Mouse (Mus musculus): ENCODE data around the gene Lrrc4. TPM values are rescaled to one million over a fixed set of nuclear protein-coding genes. Genes with fewer than 3 reads are reported as not detected.
A peak's percentile ranks its signal among the peaks of the same experiment; 100 is the strongest.

Gene Lrrc4
- total RNA-seq, 2 experiments from 2014 or later = 97.7 to 101 TPM

DNA sequence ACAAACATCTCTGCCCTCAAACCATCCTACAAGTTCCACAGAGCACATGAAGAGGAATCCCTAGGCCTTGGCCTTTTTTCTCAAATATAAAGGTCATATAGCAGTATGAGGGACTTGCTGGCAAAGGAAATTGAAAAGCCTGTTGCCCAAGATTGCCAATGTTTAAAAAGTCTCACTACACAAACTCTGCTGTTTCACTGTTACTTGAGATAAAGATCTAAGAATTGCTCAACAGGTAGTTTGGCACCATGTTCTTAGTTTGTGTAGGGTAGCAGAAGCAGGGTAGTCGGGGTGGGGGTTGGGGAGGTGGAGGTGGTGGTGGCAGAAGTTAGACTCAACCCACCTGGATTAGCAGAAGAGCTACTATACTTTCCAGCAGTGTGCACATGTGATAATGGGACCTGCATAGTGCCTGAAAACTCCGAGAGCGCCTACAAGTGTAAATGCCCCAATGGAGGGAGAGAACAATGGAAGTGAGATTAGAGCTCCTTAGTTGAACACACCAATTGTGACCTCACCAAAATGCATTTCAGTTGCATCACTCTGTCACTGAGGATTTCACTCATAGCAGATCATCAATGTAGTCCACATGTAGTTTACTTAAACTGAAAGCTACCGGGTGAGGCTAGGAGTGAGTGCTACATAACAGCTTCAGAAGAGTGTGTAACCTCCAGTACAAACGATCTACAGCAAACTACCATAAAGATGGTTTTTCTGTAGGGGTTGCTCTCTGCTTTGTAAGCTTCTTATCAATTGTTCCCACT is 97.5 kb downstream of the Lrrc4 start:
- no peak for DNase-seq (ENCODE audit: low spot score in 2 of 2)

DNA sequence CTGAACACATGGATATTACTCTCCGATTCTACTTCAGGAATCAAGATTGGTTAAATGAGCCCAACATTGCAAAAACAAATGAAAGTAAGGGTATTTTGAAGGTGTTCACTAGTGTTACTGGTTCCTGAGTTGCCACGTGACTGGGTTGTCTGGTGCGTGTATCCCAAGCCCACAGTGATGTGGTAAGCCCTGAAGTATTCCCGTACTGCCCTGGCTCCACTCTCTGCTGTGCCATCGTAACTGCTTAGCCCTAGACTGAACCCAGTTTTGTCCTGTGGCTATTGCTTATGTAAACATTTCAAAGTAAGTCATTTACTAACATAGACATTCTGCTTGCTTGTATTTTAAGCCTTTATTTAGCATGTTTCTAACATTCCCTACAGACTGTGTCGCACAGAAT is 100.3 kb downstream of the Lrrc4 start:
- no peak for DNase-seq (ENCODE audit: low spot score in 2 of 2)

DNA sequence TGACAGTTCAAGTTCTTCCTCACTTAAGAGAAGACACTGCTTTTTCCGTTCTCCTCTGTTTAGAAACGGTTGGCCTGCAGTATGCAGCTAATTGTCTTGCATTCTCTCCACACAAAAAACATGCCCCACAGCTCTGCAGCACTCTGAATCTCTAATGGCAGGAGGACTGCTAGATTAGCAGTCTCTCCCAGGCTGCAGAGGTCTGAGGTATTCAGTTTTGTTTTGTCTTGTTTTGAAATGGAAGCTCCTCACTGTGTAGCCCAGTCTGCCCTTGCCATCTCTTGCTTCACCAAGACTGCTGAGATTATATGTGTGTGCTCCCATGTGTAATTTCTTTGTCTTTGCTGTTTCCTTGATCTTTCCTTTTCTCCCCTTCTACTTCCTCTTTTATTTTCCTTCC is 101.9 kb downstream of the Lrrc4 start:
- no peak for DNase-seq (ENCODE audit: low spot score in 2 of 2)

DNA sequence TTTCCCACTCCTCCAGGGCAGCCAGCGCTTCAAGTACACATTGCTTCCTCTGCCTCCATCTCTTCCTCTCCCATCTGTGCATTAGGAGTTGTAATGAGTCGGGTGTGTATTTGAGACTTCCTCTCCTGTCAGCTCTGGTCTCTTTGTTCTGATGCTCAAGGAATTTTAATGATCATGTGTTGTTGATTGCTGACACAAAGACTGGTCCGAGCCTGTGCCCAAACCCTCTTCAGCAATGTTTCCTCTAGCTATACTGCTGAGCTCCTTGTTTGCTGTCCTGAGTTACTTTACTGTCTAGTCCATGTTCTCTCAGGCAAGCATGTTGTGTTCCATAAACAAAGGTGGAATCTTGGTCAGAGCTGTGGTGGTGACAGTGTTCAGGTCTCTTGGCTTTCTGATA is 102.3 kb downstream of the Lrrc4 start:
- peak in 1 of 2 experiments; percentile 42 for DNase-seq (ENCODE audit: low spot score in 2 of 2)

DNA sequence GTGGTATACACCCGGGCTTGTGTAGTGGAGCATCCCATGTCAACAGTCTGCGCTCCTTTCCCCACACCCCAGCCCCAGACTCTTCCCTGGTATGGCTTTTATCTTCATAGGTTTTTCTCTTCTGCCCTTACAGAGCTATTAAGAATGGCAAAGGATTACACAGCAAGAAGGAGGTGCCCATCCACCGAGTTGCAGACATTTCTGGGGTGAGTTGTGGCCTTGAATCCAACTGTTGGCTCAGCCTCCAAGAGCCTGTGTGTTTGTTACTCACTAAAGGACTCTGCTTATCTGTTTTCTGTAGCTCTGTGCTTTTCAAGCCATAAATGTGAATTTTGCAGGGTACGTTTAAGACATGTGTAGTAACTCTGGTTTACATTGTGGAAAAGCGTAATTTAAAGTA is 106.8 kb downstream of the Lrrc4 start:
- DNase-seq (ENCODE audit: low spot score in 2 of 2) = no peak

DNA sequence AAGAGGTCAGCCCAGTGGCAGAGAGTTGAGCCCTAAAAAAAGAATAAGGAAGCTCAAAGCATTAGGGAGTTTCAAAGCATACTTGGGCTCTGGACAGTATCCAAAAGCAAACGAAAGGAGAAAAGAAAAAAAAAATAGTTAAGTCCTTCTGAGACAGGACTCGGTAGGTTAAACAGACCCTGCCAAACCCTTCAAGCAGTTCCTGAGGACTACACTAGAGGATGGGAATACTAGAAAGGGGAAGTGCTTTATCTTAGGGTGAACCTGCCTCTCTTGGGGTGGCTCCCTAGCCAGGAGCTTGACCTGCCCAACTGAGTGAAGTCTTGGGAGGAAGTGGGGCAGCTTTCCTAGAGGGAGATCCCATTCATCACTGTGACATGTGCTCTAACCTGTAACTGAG is 108.5 kb downstream of the Lrrc4 start:
- DNase-seq (ENCODE audit: low spot score in 2 of 2) = no peak

DNA sequence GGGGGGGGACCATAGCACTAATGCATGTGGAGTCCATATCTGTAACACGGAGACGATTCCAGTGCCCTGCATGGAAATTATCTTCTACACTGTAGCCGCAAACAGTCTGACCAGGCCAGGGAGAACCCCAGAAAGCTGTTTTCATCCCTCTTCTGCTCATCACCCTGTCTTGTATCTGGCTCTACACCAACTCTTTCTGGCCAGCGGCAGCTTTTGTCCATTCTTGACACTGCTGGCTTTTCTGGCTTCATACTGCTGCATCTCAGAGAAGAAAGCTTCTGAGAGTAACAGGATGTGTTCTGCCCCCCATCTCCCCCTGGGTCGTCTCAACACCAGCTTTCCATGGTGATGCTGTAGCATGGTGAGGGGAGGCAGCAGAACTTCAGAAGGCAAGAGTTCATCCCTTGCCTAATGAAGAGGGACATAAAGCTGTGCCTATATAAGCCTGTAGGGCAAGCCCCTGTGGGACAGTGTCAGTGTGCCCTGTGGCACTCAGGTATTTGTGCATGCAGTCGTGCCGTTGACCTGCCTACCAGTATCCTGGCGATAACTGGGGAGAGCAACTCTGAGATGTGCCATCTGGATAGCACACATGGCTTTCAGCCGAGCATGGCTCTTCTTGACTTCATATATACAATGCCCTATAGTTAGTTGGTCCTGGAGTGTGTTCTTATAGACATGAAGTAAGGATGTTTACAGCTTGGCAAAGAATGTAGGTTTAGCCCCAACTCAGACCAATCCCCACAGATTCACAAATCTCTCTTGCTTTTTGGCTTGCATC is 111.0 kb downstream of the Lrrc4 start:
- no peak for DNase-seq (ENCODE audit: low spot score in 2 of 2)

DNA sequence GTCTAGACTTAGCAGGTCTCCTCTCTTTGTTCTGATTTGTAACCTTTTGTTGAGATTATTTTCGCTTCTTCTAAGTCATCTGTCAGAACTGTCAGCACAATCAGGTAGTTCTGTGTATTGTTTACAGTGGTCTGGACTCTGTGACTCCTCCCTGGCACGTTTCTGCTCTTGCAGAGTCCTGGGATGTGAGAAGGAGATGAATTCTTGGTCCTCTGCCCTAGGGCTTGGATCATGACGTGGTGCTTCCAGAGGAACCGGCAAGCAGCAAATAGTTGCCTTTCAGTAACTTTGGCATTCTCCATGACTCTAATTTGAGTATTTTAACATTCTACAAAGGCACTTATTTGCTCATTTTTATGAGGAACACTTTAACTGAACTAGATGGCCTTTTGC is 113.7 kb downstream of the Lrrc4 start:
- DNase-seq (ENCODE audit: low spot score in 2 of 2) = no peak

DNA sequence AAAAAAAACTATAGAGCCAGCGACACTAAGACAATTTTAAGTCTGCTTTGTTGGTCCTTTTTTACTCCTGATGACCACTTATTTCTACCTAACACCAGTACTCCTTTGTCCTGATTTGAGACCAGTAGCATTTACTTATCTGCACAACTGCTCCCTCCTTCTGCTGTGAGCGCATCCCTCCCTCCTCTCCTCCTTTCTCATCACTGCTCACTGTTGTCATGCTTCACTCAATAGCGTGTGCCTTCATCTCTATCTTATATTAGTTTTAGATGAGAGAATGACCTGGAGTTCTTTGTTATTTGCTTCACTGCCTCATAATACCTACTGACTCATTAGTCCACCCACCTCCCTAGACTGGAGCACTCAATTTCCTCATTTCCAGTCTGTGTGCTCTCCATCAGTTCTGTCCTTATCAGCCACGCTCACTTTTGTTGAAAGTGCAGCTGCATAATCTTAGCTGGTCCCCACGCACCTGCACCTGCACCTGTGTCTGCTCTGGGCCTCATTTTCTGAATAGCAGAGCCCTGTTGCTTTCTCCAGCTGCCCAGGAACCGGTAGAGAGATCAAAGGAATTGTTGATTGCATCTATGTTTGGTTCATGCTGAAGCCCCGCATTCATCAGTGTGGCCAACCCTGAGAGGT is 114.2 kb downstream of the Lrrc4 start:
- no peak for DNase-seq (ENCODE audit: low spot score in 2 of 2)

DNA sequence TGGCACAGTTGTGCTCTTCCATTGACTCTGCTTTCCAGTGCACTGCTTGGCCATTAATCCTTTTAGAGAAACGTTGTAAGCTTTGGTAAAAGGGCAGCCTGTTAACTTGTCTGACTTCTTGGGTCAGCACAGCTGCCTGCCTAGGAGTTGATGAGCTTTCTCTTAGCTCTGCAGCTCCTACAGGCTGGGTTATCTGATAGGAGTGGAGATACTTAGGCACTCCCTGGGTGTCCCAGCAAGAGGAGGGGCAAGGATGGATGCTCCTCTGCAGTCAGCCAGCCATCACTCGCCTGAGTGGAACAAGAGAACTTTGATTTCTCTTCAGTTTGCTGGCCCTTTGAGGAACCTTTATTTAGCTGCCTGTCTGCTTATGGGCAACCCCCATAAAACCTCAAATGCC is 121.5 kb downstream of the Lrrc4 start:
- DNase-seq (ENCODE audit: low spot score in 2 of 2) = no peak

DNA sequence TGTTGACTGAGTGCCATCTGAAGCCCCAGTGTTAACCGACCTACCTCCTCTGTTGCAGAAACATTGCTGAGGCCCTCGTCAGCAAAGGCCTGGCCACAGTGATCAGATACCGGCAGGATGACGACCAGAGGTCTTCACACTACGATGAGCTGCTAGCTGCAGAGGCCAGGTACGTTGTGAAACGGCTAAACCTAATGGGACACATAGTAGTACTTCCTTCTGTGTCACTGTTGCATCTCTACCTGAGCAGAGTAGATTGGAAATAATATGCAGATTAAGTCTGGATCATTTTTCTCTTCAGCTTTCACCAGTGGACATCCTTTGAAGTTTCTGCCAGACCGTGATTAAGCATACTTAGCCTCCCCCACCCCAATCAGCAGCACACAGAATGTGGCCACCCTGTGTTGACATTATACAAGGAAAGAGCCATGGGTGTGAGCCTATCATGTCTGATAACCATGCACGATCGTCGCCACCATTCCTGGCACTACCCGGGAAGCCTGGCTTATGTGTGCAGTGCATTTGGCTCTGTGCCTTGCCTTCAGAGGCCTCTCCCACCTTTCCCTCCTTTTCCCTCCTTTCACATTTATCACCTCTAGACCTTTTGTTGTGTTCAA is 124.5 kb downstream of the Lrrc4 start:
- no peak for DNase-seq (ENCODE audit: low spot score in 2 of 2)

DNA sequence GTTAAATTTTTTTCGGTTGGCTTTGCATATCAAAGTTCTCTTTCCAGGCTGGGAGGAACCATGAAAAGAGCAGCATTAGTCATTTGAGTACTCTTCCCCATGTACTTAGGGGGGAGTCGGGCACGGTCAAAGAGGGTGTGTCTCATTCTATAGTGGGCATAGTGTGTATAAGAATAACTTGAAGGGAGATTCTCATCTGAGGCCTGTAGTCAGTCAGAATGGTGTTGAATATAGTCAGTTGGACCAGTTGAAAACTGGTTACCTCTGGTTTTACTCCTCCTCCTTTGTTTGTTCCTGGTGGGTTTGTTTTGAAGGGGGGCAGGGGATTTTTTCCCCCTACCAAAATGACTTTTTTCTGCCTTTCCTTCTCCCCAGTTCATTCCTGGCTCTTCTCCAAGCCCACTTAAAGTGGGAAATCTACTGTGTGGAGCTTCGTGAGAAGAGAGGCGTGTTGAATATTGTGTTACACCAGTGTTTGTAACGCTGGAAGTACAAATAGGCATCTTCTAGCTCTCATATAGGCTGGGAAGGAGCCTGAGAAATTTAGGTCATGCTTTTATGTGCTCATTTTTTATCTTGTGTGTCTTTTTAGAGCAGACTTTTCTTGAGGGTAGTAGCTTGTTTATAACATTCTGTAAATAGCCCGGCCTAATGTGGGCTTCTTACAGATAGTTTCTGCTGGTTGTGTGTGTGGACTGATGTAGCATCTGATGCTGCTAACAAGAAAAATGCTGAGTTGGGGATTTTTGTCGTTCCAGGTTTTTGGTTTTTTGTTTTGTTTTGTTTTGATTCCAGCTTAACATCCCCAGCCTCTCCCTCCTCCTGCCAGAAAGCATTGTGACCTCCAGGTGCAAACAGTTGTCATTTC is 125.2 kb downstream of the Lrrc4 start:
- no peak for DNase-seq (ENCODE audit: low spot score in 2 of 2)

DNA sequence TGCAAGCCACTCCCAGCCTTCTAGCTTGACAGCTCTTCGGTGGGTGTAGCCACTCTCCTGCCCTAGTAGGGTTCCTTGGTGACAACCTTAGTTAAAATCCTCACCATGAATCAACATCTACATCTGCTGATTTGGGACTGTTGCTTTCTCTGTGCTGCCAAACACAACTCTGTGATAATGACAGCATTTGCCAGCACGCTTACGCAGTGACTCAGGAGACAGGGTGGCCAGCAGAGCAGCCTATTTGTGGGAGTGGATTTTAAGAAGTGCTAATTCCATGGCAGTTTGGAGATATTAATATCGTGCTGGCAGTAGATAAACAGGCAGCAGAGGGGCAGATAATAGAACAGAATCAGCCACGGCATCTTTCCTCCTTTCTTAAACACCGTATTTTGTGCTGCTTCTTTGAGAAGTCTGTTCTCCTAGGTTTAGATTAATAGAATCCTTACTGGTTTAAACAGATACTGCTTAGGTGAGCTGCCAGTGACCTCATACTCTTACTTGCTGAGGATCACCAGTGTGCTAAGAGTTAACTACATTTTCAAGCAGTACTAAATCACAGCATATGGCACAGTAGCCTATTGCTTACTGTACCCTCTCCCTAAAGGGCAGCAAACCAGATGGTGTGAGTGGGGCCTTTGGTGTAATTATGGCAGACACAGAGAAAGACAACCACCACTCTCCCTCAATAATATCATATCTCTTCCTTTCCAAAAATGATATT is 126.0 kb downstream of the Lrrc4 start:
- DNase-seq (ENCODE audit: low spot score in 2 of 2) = peak; percentile 77 to 85

DNA sequence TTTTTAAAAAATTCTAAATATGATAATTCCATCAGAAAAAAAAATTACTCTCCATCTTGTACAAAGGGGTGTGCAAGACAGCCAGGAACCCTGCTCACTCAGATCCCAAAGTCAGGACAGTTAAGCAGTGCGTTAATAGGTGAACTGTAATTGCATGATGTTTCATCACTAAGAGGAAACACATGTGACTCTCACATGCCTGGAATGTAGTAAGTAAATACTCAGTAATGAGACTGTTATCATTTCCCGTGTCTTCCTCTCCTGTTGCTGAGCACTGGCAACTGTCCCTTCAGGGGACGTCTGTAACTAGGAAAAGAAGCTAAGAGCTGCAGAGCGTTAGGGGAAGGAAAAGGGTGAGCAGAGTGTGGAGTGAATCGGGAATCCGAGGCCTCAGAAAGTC is 126.9 kb downstream of the Lrrc4 start:
- DNase-seq (ENCODE audit: low spot score in 2 of 2) = no peak

DNA sequence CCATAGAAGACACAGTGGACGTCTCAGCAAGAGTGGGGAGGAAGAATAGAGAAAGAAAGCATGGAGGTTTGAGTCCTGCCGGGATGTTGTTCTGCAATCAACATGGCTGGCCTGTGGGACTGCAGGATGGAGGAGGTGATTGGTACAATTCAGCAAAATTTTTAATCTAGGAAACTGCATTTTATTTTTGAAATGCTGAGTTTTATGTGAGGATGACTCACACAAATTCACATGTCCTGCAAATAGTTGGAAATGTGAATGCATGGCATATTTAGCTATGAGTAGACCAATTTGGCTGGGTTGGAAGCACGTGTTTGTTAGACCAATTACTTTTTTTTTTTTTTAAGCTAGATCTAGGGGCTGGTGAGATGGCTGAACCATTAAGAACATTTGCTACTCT is 134.3 kb downstream of the Lrrc4 start:
- no peak for DNase-seq (ENCODE audit: low spot score in 2 of 2)

DNA sequence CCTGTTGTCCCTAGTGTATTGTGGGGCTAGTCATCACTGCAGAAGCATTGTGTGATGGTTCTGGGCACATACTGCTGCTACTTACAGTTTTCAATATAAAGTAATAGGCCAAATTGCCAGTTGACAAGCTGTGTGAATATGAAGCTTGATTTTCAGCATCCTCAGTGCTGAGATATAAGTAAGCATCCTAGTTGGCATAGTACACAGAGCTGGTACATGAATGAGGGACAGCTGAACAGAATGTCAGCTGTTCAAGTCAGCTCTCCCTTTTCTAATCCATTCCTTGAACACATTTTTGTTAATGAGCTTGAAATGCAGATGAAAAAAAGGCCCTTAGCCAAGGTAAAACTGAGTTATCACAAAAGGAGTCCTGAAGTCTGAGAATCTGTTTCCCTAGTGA is 138.9 kb downstream of the Lrrc4 start:
- no peak for DNase-seq (ENCODE audit: low spot score in 2 of 2)

DNA sequence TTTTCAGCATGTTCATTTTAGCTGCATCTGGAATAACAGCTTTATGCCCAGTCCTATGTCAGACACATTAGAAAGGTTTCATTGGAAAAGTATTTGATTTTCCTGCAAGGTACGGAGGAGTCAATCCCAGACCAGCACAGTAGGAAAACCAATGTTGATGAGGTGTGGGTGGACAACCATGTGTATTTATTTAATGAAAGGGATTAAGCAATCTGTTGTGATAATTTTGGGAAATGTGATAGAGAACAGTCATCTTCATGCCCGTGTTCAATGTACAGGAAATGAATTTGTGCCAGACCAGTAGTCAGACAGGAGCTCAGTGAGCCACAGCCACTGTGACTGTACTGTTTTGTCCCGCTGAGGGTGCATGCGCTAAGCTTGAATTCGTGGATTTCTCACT is 143.8 kb downstream of the Lrrc4 start:
- peak in 1 of 2 experiments; percentile 64 for DNase-seq (ENCODE audit: low spot score in 2 of 2)

DNA sequence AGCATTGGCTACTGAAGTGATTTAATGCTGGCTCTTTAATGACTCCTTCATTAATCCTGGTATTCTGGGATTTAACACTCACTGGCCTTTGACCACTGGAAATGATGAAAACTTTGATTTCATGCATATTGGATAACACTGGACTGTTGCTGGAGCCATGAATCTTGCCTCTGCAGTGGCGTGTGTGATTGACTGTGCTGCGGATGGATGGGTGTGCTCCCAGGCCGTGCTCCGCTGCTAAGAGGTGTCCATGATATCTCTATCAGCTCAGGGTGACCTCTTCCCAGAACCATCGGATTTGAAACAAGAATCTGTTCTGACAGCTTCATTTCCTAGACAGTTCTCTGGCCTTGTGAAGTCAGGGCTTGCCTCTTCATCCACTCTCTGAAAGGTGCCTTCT is 145.8 kb downstream of the Lrrc4 start:
- no peak for DNase-seq (ENCODE audit: low spot score in 2 of 2)

DNA sequence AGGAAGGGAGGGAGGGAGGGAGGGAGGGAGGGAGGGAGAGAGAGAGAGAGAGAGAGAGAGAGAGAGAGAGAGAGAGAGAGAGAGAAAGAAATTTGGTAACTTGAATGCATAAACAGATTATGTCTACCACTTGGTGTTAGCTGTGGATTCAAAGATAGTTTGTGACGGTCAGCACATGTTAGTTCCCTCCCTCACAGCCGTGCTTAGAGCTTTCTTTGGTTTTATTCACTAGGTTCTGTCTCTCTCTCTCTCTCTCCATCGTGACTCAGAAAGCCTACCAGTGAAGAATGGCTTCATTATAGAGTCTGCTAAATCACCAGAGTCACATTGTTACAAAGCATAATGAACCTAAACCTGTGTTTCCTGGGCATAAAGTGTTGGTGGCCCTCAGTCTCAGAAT is 146.5 kb downstream of the Lrrc4 start:
- no peak for DNase-seq (ENCODE audit: low spot score in 2 of 2)

Data from layer of hippocampus, adult 18-20 months (tissue).